Mouse (Mus musculus): ENCODE measurements around the gene Myl9. TPM values are rescaled to one million over a fixed set of nuclear protein-coding genes. Genes with fewer than 3 reads are reported as not detected.
"Not testable (repeated sequence)": the region's sequence is repeated elsewhere in the genome, so short reads cannot be mapped to it uniquely, and the experiment has no call there.

Myl9 gene
- polyA plus RNA-seq, 1 experiment from 2014 or later: 40.5 TPM

DNA sequence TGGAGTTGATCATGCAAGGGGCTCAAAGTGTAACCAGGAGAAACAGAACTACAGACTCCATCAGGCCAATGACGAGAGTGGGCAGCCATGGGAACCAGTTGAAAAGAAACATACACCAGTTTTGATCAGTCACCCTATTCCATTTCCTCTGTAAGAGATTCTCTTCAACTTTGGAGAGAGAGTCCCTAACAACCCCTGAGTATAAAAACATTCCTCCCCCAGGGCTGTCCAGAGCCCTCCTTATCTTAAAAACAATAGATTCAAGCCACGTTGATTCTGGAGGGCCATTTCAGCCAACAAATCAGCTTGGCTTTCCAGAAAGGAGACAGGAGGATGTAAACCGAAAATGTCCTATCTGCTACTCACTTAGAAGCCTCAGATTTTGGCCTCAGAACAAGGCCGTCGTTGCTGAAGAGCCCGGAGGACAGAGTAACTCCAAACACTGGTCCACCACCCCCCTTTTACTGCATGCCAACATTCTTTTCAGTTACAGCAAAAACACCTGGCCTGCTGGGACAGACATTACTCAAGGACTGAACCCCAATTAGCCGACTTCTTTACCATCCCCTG, 8.9 kb downstream of the Myl9 start:
- Histone ChIP-seq H3K9me3 (replicated peaks; ENCODE audit: control insufficient read depth, low read length) (no peaks in the 10 kb centered on the region), H3K27me3 (replicated peaks; ENCODE audit: control insufficient read depth, insufficient read depth, low read length) (no peaks in the 10 kb centered on the region), H3K4me2 (ENCODE audit: low read length) (no peak overlapping the region), H3K36me3 (ENCODE audit: control insufficient read depth, insufficient read depth, low read length) (no peaks in the 10 kb centered on the region), H3K4me1 (ENCODE audit: control insufficient read depth, insufficient read depth, low read length) (no peaks in the 10 kb centered on the region), H3K4me3 (ENCODE audit: low read depth, low read length) (no peak overlapping the region), H3K9ac (ENCODE audit: low read length) (no peak overlapping the region), H3K27ac (ENCODE audit: low read depth, low read length) (no peak overlapping the region)
- DNase-seq (ENCODE audit: low spot score): no peak
- ATAC-seq: no peak
- WGBS: 76% methylated on average over 7 of the region's 7 CpGs

DNA sequence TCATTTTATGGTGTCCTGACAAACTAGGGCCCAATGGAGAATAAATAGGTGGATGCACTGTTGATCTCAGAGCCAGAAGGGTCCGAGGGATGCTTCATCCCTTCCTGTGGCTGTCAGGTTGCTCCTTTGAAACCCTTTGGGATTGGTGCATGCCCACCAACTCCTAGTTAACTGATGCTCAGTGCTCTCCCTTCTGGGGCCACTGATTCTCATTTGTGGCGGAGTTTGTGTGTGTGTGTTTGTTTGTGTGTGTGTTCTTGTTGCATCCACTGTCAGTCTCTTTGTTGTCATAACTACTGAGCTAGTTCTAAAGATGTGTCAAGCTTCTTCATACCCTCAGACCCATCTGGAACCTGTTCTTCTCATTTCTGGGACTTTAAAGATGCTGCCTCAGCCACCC, 9.7 kb downstream of the Myl9 start:
- H3K27ac ChIP-seq (ENCODE audit: low read depth, low read length): no peak overlapping the region
- DNase-seq (ENCODE audit: low spot score) (no peak), ATAC-seq (no peak)
- H3K4me3 ChIP-seq (ENCODE audit: low read depth, low read length): no peak overlapping the region
- no peak overlapping the region for H3K4me2 ChIP-seq (ENCODE audit: low read length)
- H3K4me1 ChIP-seq (ENCODE audit: control insufficient read depth, insufficient read depth, low read length): no peaks in the 10 kb centered on the region
- no peaks in the 10 kb centered on the region for H3K36me3 ChIP-seq (ENCODE audit: control insufficient read depth, insufficient read depth, low read length)
- no peak overlapping the region for H3K9ac ChIP-seq (ENCODE audit: low read length)
- H3K27me3 ChIP-seq (replicated peaks; ENCODE audit: control insufficient read depth, insufficient read depth, low read length): no peaks in the 10 kb centered on the region
- no peaks in the 10 kb centered on the region for H3K9me3 ChIP-seq (replicated peaks; ENCODE audit: control insufficient read depth, low read length)
- WGBS: 85% methylated on average over 2 of the region's 2 CpGs

DNA sequence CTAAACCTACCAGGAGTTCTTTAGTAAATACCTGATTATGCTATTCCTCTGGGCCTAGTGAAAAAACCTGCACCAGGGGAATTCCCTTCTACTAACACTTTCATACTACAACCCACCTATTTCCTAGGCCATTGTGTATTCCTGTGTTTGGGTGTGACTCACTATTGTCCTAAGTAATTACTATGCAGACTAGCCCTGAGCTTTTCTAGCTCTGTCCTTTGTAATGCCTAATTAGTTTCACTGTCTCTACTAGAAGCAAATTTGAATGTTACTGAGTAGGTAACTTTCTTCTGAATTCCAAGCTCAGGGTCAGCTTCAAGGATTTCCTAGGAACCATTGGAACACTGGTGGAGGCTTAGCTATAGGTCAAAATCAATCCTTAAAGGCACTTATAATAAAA, 11.1 kb downstream of the Myl9 start:
- not testable (repeated sequence) for H3K4me2 ChIP-seq (ENCODE audit: low read length); H3K4me3 ChIP-seq (ENCODE audit: low read depth, low read length); ATAC-seq; H3K9me3 ChIP-seq (replicated peaks; ENCODE audit: control insufficient read depth, low read length); DNase-seq (ENCODE audit: low spot score); H3K36me3 ChIP-seq (ENCODE audit: control insufficient read depth, insufficient read depth, low read length); H3K27ac ChIP-seq (ENCODE audit: low read depth, low read length); H3K9ac ChIP-seq (ENCODE audit: low read length); H3K27me3 ChIP-seq (replicated peaks; ENCODE audit: control insufficient read depth, insufficient read depth, low read length); H3K4me1 ChIP-seq (ENCODE audit: control insufficient read depth, insufficient read depth, low read length)

DNA sequence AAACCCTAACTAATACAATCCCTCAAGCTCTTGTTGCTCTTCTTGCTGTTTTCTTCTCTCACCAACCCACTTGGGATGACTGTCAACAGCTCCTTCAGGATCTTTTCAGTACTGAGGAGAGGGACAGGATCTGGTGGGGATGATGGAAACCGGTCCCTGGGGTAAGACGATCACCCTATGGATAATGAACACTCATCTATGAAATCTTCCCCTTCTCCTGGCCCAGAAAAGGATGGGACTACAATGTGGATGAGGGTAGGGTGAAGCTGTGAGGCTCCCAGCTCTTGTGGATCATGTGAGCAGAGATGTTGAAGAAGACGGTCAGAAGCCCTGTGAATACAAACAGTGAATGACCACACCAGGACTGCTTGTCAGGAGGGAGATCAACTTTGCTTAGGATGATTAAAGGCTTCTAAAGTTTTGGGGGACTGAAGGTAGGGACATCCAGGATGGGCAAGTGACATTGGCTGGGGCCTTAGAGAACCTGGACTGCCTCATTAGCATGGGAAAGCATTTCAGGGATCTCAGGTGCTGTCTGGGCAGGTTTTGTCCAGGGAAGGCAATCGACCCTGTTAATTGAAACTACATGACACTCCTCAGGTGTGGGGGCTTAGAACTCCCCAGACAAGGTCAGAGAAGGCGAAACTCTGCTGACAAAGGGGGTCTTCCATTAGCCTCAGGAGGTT, 12.0 kb downstream of the Myl9 start:
- Histone ChIP-seq H3K9ac (ENCODE audit: low read length) (no peak overlapping the region), H3K27ac (ENCODE audit: low read depth, low read length) (no peak overlapping the region), H3K4me1 (ENCODE audit: control insufficient read depth, insufficient read depth, low read length) (no peaks in the 10 kb centered on the region), H3K9me3 (replicated peaks; ENCODE audit: control insufficient read depth, low read length) (peaks cover 3% of the 10 kb centered on the region; the same call in 1 of the 2 replicates), H3K4me3 (ENCODE audit: low read depth, low read length) (no peak overlapping the region), H3K4me2 (ENCODE audit: low read length) (no peak overlapping the region), H3K27me3 (replicated peaks; ENCODE audit: control insufficient read depth, insufficient read depth, low read length) (no peaks in the 10 kb centered on the region), H3K36me3 (ENCODE audit: control insufficient read depth, insufficient read depth, low read length) (no peaks in the 10 kb centered on the region)
- 87% methylated on average over 5 of the region's 5 CpGs for WGBS
- ATAC-seq: no peak
- DNase-seq (ENCODE audit: low spot score): no peak

DNA sequence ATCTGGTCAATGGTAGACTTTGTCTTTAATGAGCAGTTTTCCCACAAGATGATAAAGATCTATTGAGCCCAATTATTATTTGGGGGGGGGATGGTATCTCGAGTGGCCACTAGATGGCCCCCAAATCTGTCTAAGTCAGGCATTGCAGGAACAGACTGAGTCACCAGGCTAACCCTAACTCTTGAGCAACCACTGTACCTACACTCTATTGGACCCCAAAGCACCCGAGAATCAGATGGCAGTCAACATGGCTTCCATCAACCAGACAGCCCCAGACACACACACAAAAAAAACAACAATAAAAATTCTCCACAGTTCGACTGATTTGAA, 12.5 kb downstream of the Myl9 start:
- 43% methylated on average over 3 of the region's 3 CpGs for WGBS
- no peak for DNase-seq (ENCODE audit: low spot score)
- H3K36me3 ChIP-seq (ENCODE audit: control insufficient read depth, insufficient read depth, low read length): no peaks in the 10 kb centered on the region

DNA sequence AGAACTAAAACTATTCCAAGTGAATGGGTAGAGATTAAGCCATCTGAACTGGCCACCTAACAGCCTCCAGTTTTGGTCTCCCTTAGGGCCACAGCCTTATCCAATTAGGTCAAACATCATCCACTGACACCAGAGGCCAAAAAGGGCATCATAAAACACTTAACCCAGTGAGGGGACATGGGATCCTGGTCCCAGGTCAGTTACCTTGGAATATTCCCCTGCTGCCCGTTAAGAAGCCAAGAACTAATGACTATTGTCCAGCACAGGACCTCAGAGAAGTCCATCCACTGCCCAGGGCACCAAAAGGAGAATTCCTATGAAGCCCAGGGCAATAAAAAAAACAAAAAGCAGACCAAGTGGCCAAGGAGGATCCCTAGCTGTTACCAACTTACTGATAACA, 13.6 kb downstream of the Myl9 start:
- no peak for ATAC-seq
- WGBS: 68% methylated on average over 1 of the region's 1 CpGs

More for the DNA sequence above, 12.5 kb downstream of the Myl9 start:
- no peak overlapping the region for H3K4me2 ChIP-seq (ENCODE audit: low read length)
- no peak for ATAC-seq
- H3K9ac ChIP-seq (ENCODE audit: low read length): no peak overlapping the region
- H3K9me3 ChIP-seq (replicated peaks; ENCODE audit: control insufficient read depth, low read length): peaks cover 5% of the 10 kb centered on the region; the same call in 1 of the 2 replicates
- no peak overlapping the region for H3K27ac ChIP-seq (ENCODE audit: low read depth, low read length)
- no peaks in the 10 kb centered on the region for H3K27me3 ChIP-seq (replicated peaks; ENCODE audit: control insufficient read depth, insufficient read depth, low read length)
- no peaks in the 10 kb centered on the region for H3K4me1 ChIP-seq (ENCODE audit: control insufficient read depth, insufficient read depth, low read length)
- H3K4me3 ChIP-seq (ENCODE audit: low read depth, low read length): no peak overlapping the region

DNA sequence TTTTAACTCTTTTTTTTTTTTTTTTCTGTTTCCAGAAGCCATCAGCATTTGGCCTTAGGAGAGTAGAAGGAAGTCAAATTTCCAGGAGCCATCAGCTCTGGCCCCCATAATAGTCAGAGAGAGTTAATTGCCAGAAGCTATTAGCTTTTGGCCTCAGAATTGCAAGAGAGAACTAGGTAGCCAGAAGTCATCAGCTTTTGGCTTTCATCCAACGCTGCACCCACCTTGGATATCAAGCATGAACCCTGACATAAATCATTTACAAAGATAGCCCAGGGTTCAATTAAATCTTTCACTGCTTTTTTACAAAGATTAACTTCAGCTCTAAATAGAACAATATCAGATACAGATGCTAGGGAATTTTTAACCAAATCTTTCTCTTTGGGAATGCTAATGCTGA, 23.3 kb downstream of the Myl9 start:
- Histone ChIP-seq H3K9me3 (replicated peaks; ENCODE audit: control insufficient read depth, low read length) (no peaks in the 10 kb centered on the region), H3K4me1 (ENCODE audit: control insufficient read depth, insufficient read depth, low read length) (no peaks in the 10 kb centered on the region), H3K4me3 (ENCODE audit: low read depth, low read length) (no peak overlapping the region), H3K27me3 (replicated peaks; ENCODE audit: control insufficient read depth, insufficient read depth, low read length) (no peaks in the 10 kb centered on the region), H3K27ac (ENCODE audit: low read depth, low read length) (no peak overlapping the region), H3K9ac (ENCODE audit: low read length) (no peak overlapping the region), H3K36me3 (ENCODE audit: control insufficient read depth, insufficient read depth, low read length) (no peaks in the 10 kb centered on the region), H3K4me2 (ENCODE audit: low read length) (no peak overlapping the region)
- 89% methylated on average over 1 of the region's 1 CpGs for WGBS
- DNase-seq (ENCODE audit: low spot score) (no peak), ATAC-seq (no peak)

More for the DNA sequence above, 13.6 kb downstream of the Myl9 start:
- H3K9me3 ChIP-seq (replicated peaks; ENCODE audit: control insufficient read depth, low read length): peaks cover 5% of the 10 kb centered on the region; the same call in 1 of the 2 replicates
- H3K4me3 ChIP-seq (ENCODE audit: low read depth, low read length): no peak overlapping the region
- H3K4me2 ChIP-seq (ENCODE audit: low read length): no peak overlapping the region
- H3K27ac ChIP-seq (ENCODE audit: low read depth, low read length): no peak overlapping the region
- H3K9ac ChIP-seq (ENCODE audit: low read length): no peak overlapping the region
- no peaks in the 10 kb centered on the region for H3K27me3 ChIP-seq (replicated peaks; ENCODE audit: control insufficient read depth, insufficient read depth, low read length)
- no peaks in the 10 kb centered on the region for H3K36me3 ChIP-seq (ENCODE audit: control insufficient read depth, insufficient read depth, low read length)
- no peak for DNase-seq (ENCODE audit: low spot score)
- H3K4me1 ChIP-seq (ENCODE audit: control insufficient read depth, insufficient read depth, low read length): no peaks in the 10 kb centered on the region

DNA sequence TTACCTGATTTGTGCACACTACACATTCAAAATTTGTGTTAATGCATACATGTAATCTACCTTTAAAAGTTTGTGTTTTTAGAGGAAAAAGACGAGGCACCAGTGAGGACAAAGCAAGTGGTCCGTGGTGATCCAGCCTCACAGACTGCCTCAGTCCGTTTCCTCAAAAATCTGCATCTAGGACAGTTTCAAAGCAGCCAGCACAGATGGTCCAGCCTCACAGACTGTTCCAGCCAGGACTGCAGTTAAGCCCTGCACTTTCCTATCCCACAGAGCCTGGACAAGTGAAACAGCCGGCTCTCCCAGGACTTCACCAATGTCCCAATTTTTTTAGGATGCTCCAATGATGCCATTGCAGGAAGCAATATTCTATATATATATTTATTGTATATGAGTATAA, 25.8 kb downstream of the Myl9 start:
- H3K27me3 ChIP-seq (replicated peaks; ENCODE audit: control insufficient read depth, insufficient read depth, low read length): no peaks in the 10 kb centered on the region
- no peaks in the 10 kb centered on the region for H3K36me3 ChIP-seq (ENCODE audit: control insufficient read depth, insufficient read depth, low read length)
- ATAC-seq: no peak
- H3K4me3 ChIP-seq (ENCODE audit: low read depth, low read length): no peak overlapping the region
- no peaks in the 10 kb centered on the region for H3K9me3 ChIP-seq (replicated peaks; ENCODE audit: control insufficient read depth, low read length)
- WGBS: 76% methylated on average over 4 of the region's 4 CpGs
- H3K4me2 ChIP-seq (ENCODE audit: low read length): no peak overlapping the region
- no peaks in the 10 kb centered on the region for H3K4me1 ChIP-seq (ENCODE audit: control insufficient read depth, insufficient read depth, low read length)
- no peak overlapping the region for H3K9ac ChIP-seq (ENCODE audit: low read length)
- no peak overlapping the region for H3K27ac ChIP-seq (ENCODE audit: low read depth, low read length)
- no peak for DNase-seq (ENCODE audit: low spot score)

DNA sequence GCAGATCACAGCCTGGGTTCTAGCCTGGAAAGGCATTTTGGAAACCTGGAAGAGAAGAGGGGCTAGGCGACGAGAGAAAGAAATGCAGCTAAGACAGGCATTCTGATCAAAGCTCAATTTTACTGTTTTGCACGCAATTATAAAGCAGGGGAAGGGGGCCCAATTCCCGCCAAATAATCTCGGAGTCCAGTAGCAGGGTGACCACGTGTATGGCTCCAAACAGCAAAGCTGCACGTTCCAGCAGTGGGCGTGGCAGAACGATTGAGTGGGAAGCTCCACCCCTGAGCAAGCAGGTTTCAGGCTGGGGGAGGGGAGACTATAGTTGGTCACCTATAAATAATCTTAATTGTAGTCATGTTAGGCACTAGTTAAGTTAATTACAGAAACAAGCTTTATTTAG, 26.9 kb downstream of the Myl9 start:
- WGBS: 52% methylated on average over 9 of the region's 9 CpGs
- not testable (repeated sequence) for H3K9me3 ChIP-seq (replicated peaks; ENCODE audit: control insufficient read depth, low read length); DNase-seq (ENCODE audit: low spot score); H3K9ac ChIP-seq (ENCODE audit: low read length); H3K4me1 ChIP-seq (ENCODE audit: control insufficient read depth, insufficient read depth, low read length); H3K27me3 ChIP-seq (replicated peaks; ENCODE audit: control insufficient read depth, insufficient read depth, low read length); H3K4me2 ChIP-seq (ENCODE audit: low read length); H3K27ac ChIP-seq (ENCODE audit: low read depth, low read length); ATAC-seq; H3K36me3 ChIP-seq (ENCODE audit: control insufficient read depth, insufficient read depth, low read length); H3K4me3 ChIP-seq (ENCODE audit: low read depth, low read length)
